Mouse (Mus musculus): ENCODE data around the gene Isg15.

Gene Isg15

GRCm38 (mm10) chr4:156203413-156204131, 3.0 kb upstream of the Isg15 start:
- in situ Hi-C loops (cut with MboI; ENCODE audit: unreplicated experiment in 2 of 2) = no loop called here

- in situ Hi-C loops (cut with MboI; ENCODE audit: unreplicated experiment in 2 of 2) = no loop called here
These were observed 2.4 kb upstream of the Isg15 start, which contains the start of gene AW011738 for GRCm38 (mm10) chr4:156203001-156203412. AW011738 (plus strand) TSS chr4:156203304.

GRCm38 (mm10) chr4:156202462-156202893, 1.9 kb upstream of the Isg15 start:
- in situ Hi-C loops (cut with MboI; ENCODE audit: unreplicated experiment in 2 of 2) = no loop called here

GRCm38 (mm10) chr4:156197829-156198205, 2.8 kb downstream of the Isg15 start:
- in situ Hi-C loops (cut with MboI; ENCODE audit: unreplicated experiment in 2 of 2) = no loop called here

GRCm38 (mm10) chr4:156197131-156197828, 3.3 kb downstream of the Isg15 start, which contains the start of gene Agrn:
Agrn (minus strand) TSS chr4:156197488.
- in situ Hi-C loops (cut with MboI; ENCODE audit: unreplicated experiment in 2 of 2) = no loop called here

GRCm38 (mm10) chr4:156195927-156196870, 4.4 kb downstream of the Isg15 start:
- in situ Hi-C loops (cut with MboI; ENCODE audit: unreplicated experiment in 2 of 2) = no loop called here

GRCm38 (mm10) chr4:156194346-156194745, 6.3 kb downstream of the Isg15 start:
- in situ Hi-C loops (cut with MboI; ENCODE audit: unreplicated experiment in 2 of 2) = no loop called here

- in situ Hi-C loops (cut with MboI; ENCODE audit: unreplicated experiment in 2 of 2) = no loop called here
These were observed 6.7 kb downstream of the Isg15 start for GRCm38 (mm10) chr4:156193906-156194305.

GRCm38 (mm10) chr4:156193200-156193590, 7.4 kb downstream of the Isg15 start:
- in situ Hi-C loops (cut with MboI; ENCODE audit: unreplicated experiment in 2 of 2) = no loop called here

- in situ Hi-C loops (cut with MboI; ENCODE audit: unreplicated experiment in 2 of 2) = no loop called here
These were observed 8.0 kb downstream of the Isg15 start for GRCm38 (mm10) chr4:156192421-156193199.

GRCm38 (mm10) chr4:156188811-156189323, 11.8 kb downstream of the Isg15 start:
- in situ Hi-C loops (cut with MboI; ENCODE audit: unreplicated experiment in 2 of 2) = loop anchor here in 1 of 2 experiments (5.0 kb wide), 1 partner anchor 62 kb away; no protein-coding TSS in a partner anchor

GRCm38 (mm10) chr4:156188162-156188810, 12.3 kb downstream of the Isg15 start:
- in situ Hi-C loops (cut with MboI; ENCODE audit: unreplicated experiment in 2 of 2) = loop anchor here in 1 of 2 experiments (5.0 kb wide), 1 partner anchor 61 kb away; no protein-coding TSS in a partner anchor

- in situ Hi-C loops (cut with MboI; ENCODE audit: unreplicated experiment in 2 of 2) = loop anchor here in 1 of 2 experiments (5.0 kb wide), 1 partner anchor 59 kb away; no protein-coding TSS in a partner anchor
These were observed 14.4 kb downstream of the Isg15 start for GRCm38 (mm10) chr4:156185950-156186850.

GRCm38 (mm10) chr4:156185456-156185949, 15.1 kb downstream of the Isg15 start:
- in situ Hi-C loops (cut with MboI; ENCODE audit: unreplicated experiment in 2 of 2) = loop anchor here in 1 of 2 experiments (5.0 kb wide), 1 partner anchor 58 kb away; no protein-coding TSS in a partner anchor

- in situ Hi-C loops (cut with MboI; ENCODE audit: unreplicated experiment in 2 of 2) = loop anchor here in 1 of 2 experiments (5.0 kb wide), 1 partner anchor 67 kb away; no protein-coding TSS in a partner anchor
These were observed 16.2 kb downstream of the Isg15 start for GRCm38 (mm10) chr4:156184291-156184954.

- in situ Hi-C loops (cut with MboI; ENCODE audit: unreplicated experiment in 2 of 2) = loop anchor here in 1 of 2 experiments (5.0 kb wide), 1 partner anchor 66 kb away; no protein-coding TSS in a partner anchor
These were observed 16.9 kb downstream of the Isg15 start for GRCm38 (mm10) chr4:156183747-156184146.

- in situ Hi-C loops (cut with MboI; ENCODE audit: unreplicated experiment in 2 of 2) = no loop called here
These were observed 23.0 kb downstream of the Isg15 start for GRCm38 (mm10) chr4:156177630-156178029.
